Mouse (Mus musculus) kidney, postnatal 0 days (tissue): Measurements from ENCODE around the gene Agps. TPM values are rescaled to one million over a fixed set of nuclear protein-coding genes. Genes with fewer than 3 reads are reported as not detected.

Experiments used
- ATAC-seq: fragments of 200-750 bp; cut with Nextera tagmentation; replicated peaks from 2 replicates; pipeline ENCODE4 v1.8.0; 2017; ENCODE audit warnings: low read depth, moderate number of reproducible peaks, moderate TSS enrichment, moderate library complexity; ENCODE audit not compliant: low FRiP score
- DNase-seq: peaks from one replicate; pipeline ENCODE4 v3.0.0-alpha.2; 2016; ENCODE audit warnings: low spot score
- H3K27ac ChIP-seq: fragments of 300-500 bp; sonication (generic); 2 replicates; pipeline ENCODE4 v1.5.1; 2014; ENCODE audit warnings: mild to moderate bottlenecking
- H3K27me3 ChIP-seq: fragments of 300-500 bp; sonication (generic); 2 replicates; pipeline ENCODE4 v1.6.1; 2014; ENCODE audit warnings: low read length, mixed read lengths; ENCODE audit not compliant: insufficient read depth
- H3K36me3 ChIP-seq: fragments of 300-500 bp; sonication (generic); 2 replicates; pipeline ENCODE4 v1.6.1; 2014; ENCODE audit warnings: low read length, mixed read lengths; ENCODE audit not compliant: insufficient read depth
- H3K4me1 ChIP-seq: fragments of 300-500 bp; sonication (generic); replicated peaks from 2 replicates; pipeline ENCODE4 v1.6.1; 2014; ENCODE audit warnings: antibody characterized with exemption, low read length, mixed read lengths; ENCODE audit not compliant: insufficient read depth
- H3K4me2 ChIP-seq: fragments of 300-500 bp; sonication (generic); 2 replicates; pipeline ENCODE4 v1.6.1; 2014; ENCODE audit warnings: mild to moderate bottlenecking, low read length, moderate library complexity, mixed read lengths
- H3K4me3 ChIP-seq: fragments of 300-500 bp; sonication (generic); replicated peaks from 2 replicates; pipeline ENCODE4 v1.5.1; 2014; ENCODE audit warnings: low read depth, low read length
- H3K9ac ChIP-seq: fragments of 300-500 bp; sonication (generic); 2 replicates; pipeline ENCODE4 v1.6.1; 2014; ENCODE audit warnings: low read depth, low read length
- H3K9me3 ChIP-seq: fragments of 300-500 bp; sonication (generic); replicated peaks from 2 replicates; pipeline ENCODE4 v1.6.1; 2016; ENCODE audit warnings: low read length, inconsistent platforms, mixed read lengths
- CTCF ChIP-seq: IDR thresholded peaks from 2 replicates; pipeline ENCODE4 v1.5.1; 2016; ENCODE audit warnings: antibody characterized with exemption, low read depth, mild to moderate bottlenecking, moderate library complexity
- WGBS: fragments of 180-500 bp; shearing (Covaris S2); extraction: QIAGEN DNeasy Blood & Tissue Kit; methylation state at CpG from one replicate; pipeline ENCODE4 v1.1.7; 2014; 5-methylcytosine and 5-hydroxymethylcytosine counted together
- polyA plus RNA-seq: library from polyadenylated mRNA; unstranded; fragments of >200 nt; fragmentation: Nextera tagmentation; extraction: Ambion mirVana; gene quantifications from 2 replicates; pipeline ENCODE4 v1.2.1, GENCODE M21; 2015

The Agps gene
- polyA plus RNA-seq, 1 experiment from 2014 or later, result 22.7 TPM

GRCm38 (mm10) chr2:75955709-75956108 lies 123.7 kb downstream of the Agps start:
- Histone ChIP-seq H3K4me2 (no peak overlapping the region), H3K9ac (no peak overlapping the region), H3K27ac (no peak overlapping the region), H3K4me1 (peaks cover 12% of the 10 kb centered on the region), H3K36me3 (no peaks in the 10 kb centered on the region), H3K9me3 (no peaks in the 10 kb centered on the region), H3K4me3 (no peak overlapping the region), H3K27me3 (no peaks in the 10 kb centered on the region)
- no peak for ATAC-seq
- DNase-seq, result no peak
- TF ChIP-seq CTCF, result no peak
- WGBS, result 50% methylated on average over 14 of the region's 14 CpGs

DNA sequence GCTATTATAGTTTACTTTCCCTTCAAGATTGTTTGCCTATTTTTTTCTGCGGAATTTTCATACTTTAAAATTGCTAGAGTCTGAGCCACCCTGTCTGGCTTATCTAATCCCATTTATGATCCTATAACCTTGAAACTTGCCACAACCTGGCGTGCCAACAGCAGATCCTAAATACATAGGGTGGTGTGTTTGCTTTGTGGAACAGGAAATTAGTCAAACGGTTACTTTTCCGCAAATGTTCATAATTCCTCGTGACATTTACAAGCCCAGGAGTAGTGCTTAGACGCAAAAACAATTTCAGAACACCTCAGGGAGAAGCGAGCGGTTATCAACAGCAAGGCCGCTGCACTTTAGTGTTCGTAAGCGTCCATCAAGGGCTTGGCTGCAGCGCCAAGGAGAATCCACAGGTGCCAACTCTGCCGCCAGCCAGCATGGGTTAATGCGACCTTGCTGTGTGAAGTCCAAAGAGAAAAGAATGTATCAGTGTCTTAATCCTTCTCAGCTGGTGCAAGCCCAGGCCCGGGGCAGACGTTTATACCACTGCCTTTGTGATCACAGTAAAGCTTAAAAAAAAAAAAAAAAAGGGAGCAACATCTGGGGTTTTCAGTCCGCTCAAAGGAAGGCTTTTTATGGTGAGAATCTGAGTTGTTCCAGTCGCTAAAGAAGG lies 127.3 kb downstream of the Agps start:
- ATAC-seq, result no peak
- H3K4me2 ChIP-seq, result no peak overlapping the region
- TF ChIP-seq CTCF, result no peak
- H3K4me1 ChIP-seq, result peaks cover 17% of the 10 kb centered on the region
- peak overlapping the region; percentile 57; the same call in 1 of the 2 replicates for H3K27ac ChIP-seq
- H3K36me3 ChIP-seq, result no peaks in the 10 kb centered on the region
- H3K4me3 ChIP-seq, result no peak overlapping the region
- H3K9me3 ChIP-seq, result no peaks in the 10 kb centered on the region
- 40% methylated on average over 18 of the region's 18 CpGs for WGBS
- no peak for DNase-seq
- no peak overlapping the region for H3K9ac ChIP-seq
- no peaks in the 10 kb centered on the region for H3K27me3 ChIP-seq

DNA sequence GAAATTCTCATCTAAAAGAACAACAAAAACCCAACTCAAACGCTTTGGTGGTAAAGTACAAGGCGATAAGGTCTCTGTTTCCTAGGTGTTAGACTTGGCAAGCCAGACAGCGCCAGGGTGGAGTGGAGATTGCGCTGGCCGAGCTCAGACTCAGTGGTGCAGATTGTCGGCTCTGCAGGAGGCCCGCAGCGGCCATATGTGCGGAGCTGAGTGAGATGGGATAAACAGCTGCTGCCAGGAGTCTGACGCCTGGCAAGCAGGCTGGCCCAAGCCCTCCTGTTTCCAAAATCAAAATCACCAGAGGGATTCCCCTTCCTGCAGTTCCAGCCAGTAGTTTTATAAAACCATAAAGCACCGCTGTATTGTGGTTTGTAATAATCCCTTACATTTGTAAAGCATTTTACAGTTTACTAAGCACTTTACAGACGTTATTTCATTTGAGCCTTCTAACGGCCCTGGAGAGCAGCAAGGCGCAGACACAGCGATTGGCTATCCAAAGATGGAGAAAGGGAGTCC lies 127.9 kb downstream of the Agps start:
- TF ChIP-seq CTCF, result no peak
- H3K36me3 ChIP-seq, result no peaks in the 10 kb centered on the region
- H3K4me3 ChIP-seq, result no peak overlapping the region
- peaks cover 21% of the 10 kb centered on the region for H3K4me1 ChIP-seq
- H3K9me3 ChIP-seq, result no peaks in the 10 kb centered on the region
- DNase-seq (no peak), ATAC-seq (no peak)
- peak overlapping the region; percentile 57 for H3K27ac ChIP-seq
- no peak overlapping the region; the same call in 1 of the 2 replicates for H3K9ac ChIP-seq
- H3K4me2 ChIP-seq, result peak overlapping the region; percentile 2; the same call in 1 of the 2 replicates
- 24% methylated on average over 15 of the region's 15 CpGs for WGBS
- H3K27me3 ChIP-seq, result no peaks in the 10 kb centered on the region

- 44% methylated on average over 15 of the region's 15 CpGs for WGBS
- no peaks in the 10 kb centered on the region for H3K27me3 ChIP-seq
- H3K4me2 ChIP-seq, result peak overlapping the region; percentile 2; the same call in 1 of the 2 replicates
- H3K27ac ChIP-seq, result peak overlapping the region; percentile 15
- H3K4me1 ChIP-seq, result peaks cover 21% of the 10 kb centered on the region
- H3K9me3 ChIP-seq, result no peaks in the 10 kb centered on the region
- H3K4me3 ChIP-seq, result no peak overlapping the region
- no peaks in the 10 kb centered on the region for H3K36me3 ChIP-seq
- no peak overlapping the region; the same call in 1 of the 2 replicates for H3K9ac ChIP-seq
- DNase-seq (peak; percentile 75), ATAC-seq (peak; percentile 45; the same call in 1 of the 2 replicates)
- peak; percentile 30; the same call in 1 of the 2 replicates for TF ChIP-seq CTCF
Measured at GRCm38 (mm10) chr2:75960366-75961330, 128.7 kb downstream of the Agps start.

DNA sequence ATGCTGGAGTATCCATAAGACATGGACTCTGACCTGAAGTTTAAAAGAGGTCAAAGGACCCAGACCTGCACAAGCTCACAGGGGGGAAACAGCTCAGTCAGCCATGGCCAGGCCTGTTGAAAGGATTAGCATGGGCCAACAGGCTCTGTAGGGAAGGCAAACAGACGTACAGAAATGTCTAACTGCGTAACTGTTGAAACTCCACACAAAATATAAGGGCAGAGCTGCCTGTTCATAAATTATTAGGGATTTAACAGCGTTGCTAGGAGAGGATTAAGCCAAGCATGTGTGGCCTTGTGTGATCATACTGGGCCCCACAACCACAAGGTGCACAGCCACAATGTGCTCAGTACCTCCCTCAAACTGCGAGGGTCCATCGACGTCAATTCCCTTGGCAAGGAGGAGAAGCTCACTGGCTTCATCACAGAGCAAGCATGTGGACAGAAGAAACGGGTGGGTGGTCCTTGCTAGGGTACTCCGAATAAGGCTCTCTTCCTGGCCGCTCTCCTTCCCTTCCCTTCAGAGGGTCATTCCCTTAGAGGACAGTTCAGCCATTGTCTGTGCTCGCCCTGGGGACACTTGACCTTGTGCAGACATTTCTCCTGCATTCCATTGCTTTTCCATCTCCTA lies 131.3 kb downstream of the Agps start:
- H3K27me3 ChIP-seq, result no peaks in the 10 kb centered on the region
- ATAC-seq (no peak), DNase-seq (no peak)
- H3K36me3 ChIP-seq, result no peaks in the 10 kb centered on the region
- no peak overlapping the region for H3K27ac ChIP-seq
- 0 out of 2 replicates have a peak overlapping the region, but pooled peaks have one; percentile 13 for H3K9ac ChIP-seq
- peaks cover 21% of the 10 kb centered on the region for H3K4me1 ChIP-seq
- no peaks in the 10 kb centered on the region for H3K9me3 ChIP-seq
- no peak for TF ChIP-seq CTCF
- no peak overlapping the region for H3K4me3 ChIP-seq
- WGBS, result 77% methylated on average over 10 of the region's 10 CpGs
- no peak overlapping the region for H3K4me2 ChIP-seq

DNA sequence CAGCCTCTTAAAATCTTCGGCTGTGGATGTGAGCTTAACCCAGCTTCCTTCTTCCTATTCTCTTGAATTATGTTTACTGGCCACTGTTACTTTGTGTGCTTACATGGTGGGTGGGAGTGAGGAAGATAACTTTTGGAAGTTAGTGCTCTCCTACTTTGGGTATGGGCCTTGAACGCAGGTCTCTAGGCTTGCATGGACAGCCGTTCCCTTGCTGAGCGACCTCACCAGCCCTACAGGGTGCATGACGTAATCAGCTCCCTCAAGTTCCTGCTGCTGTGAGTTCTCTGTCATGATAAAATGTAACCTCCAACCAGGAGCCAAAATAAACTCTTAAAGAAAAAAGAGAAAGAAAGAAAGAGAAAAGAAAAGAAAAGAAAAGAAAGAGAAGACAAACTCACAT lies 132.1 kb downstream of the Agps start:
- Histone ChIP-seq H3K27me3 (no peaks in the 10 kb centered on the region), H3K27ac (no peak overlapping the region), H3K4me3 (no peak overlapping the region), H3K36me3 (no peaks in the 10 kb centered on the region), H3K4me2 (peak overlapping the region; percentile 51; the same call in 1 of the 2 replicates), H3K4me1 (peaks cover 20% of the 10 kb centered on the region), H3K9ac (no peak overlapping the region), H3K9me3 (no peaks in the 10 kb centered on the region)
- WGBS, result 68% methylated on average over 5 of the region's 5 CpGs
- DNase-seq, result no peak
- ATAC-seq, result no peak
- TF ChIP-seq CTCF, result no peak
